Mouse (Mus musculus) C2C12 (cell line): ENCODE measurements at regions not wholly inside any gene's neighbourhood (a gene's known extent, or its start where the extent isn't known, plus 50 kb on each side); places are given as distances from the start of the nearest gene placed in this dataset.

ENCODE experiments used
- H3K27me3 ChIP-seq: one replicate; pipeline ENCODE4 v1.6.1; 2011; ENCODE audit not compliant: control insufficient read depth, insufficient read depth, insufficient read length
- H3K36me3 ChIP-seq: one replicate; pipeline ENCODE4 v1.6.1; 2011; ENCODE audit not compliant: control insufficient read depth, insufficient read depth
- H3K4me3 ChIP-seq: one replicate; pipeline ENCODE4 v1.5.1; 2011; ENCODE audit warnings: mild to moderate bottlenecking, control low read depth; ENCODE audit not compliant: poor library complexity, insufficient read depth, severe bottlenecking
- H3K79me2 ChIP-seq: one replicate; pipeline ENCODE4 v1.6.1; 2011; ENCODE audit not compliant: control insufficient read depth, insufficient read depth
- H3K79me3 ChIP-seq: one replicate; pipeline ENCODE4 v1.6.1; 2011; ENCODE audit warnings: low read depth, control low read depth
- H3ac ChIP-seq: one replicate; pipeline ENCODE3; 2011; ENCODE audit warnings: low read depth; ENCODE audit not compliant: control insufficient read depth, insufficient read length
- CEBPB ChIP-seq: IDR thresholded peaks from one replicate; pipeline ENCODE4 v1.6.1; 2011; ENCODE audit warnings: low read depth, mild to moderate bottlenecking, control low read depth, moderate library complexity
- CTCF ChIP-seq: IDR thresholded peaks from one replicate; pipeline ENCODE4 v1.5.1; 2011; ENCODE audit not compliant: control insufficient read depth, insufficient read depth, insufficient read length
- FOSL1 ChIP-seq: IDR thresholded peaks from one replicate; pipeline ENCODE4 v1.8.0; 2011; ENCODE audit warnings: mild to moderate bottlenecking, low read length; ENCODE audit not compliant: poor library complexity, insufficient read depth, severe bottlenecking
- MAX ChIP-seq: IDR thresholded peaks from one replicate; pipeline ENCODE4 v1.6.1; 2011; ENCODE audit warnings: mild to moderate bottlenecking, control low read depth
- MYOD1 ChIP-seq: IDR thresholded peaks from one replicate; pipeline ENCODE4 v1.6.1; 2011; ENCODE audit warnings: low read depth; ENCODE audit not compliant: control insufficient read depth, insufficient read length
- MYOG ChIP-seq: IDR thresholded peaks from one replicate; pipeline ENCODE4 v1.6.1; 2011; ENCODE audit not compliant: control insufficient read depth, insufficient read length; ENCODE audit errors: extremely low read depth
- USF1 ChIP-seq: IDR thresholded peaks from one replicate; pipeline ENCODE4 v1.6.1; 2011; ENCODE audit warnings: low read depth, mild to moderate bottlenecking, control low read depth, moderate library complexity

GRCm38 (mm10) chr19:26140647-26141046 is 464.2 kb upstream of the Smarca2 start:
- no peaks in the 10 kb centered on the region for H3K27me3 ChIP-seq
- H3K79me2 ChIP-seq, result no peaks in the 10 kb centered on the region
- H3K4me3 ChIP-seq, result no peak overlapping the region
- no peak overlapping the region for H3ac ChIP-seq
- no peaks in the 10 kb centered on the region for H3K79me3 ChIP-seq
- TF ChIP-seq CEBPB (no peak), MYOD1 (no peak), MYOG (no peak), MAX (no peak), FOSL1 (no peak)
- no peaks in the 10 kb centered on the region for H3K36me3 ChIP-seq

- Histone ChIP-seq H3K36me3 (no peaks in the 10 kb centered on the region), H3K4me3 (no peak overlapping the region), H3K27me3 (no peaks in the 10 kb centered on the region), H3K79me3 (no peaks in the 10 kb centered on the region), H3ac (no peak overlapping the region), H3K79me2 (no peaks in the 10 kb centered on the region)
- TF ChIP-seq CTCF (no peak), FOSL1 (no peak), USF1 (no peak), MAX (no peak), MYOD1 (no peak), CEBPB (no peak), MYOG (no peak)
Observed at GRCm38 (mm10) chr19:26143539-26143938, 461.3 kb upstream of the Smarca2 start.

- Histone ChIP-seq H3K79me3 (no peaks in the 10 kb centered on the region), H3K27me3 (no peaks in the 10 kb centered on the region), H3K36me3 (no peaks in the 10 kb centered on the region), H3ac (no peak overlapping the region), H3K4me3 (no peak overlapping the region), H3K79me2 (no peaks in the 10 kb centered on the region)
- no peak for TF ChIP-seq FOSL1
- no peak for TF ChIP-seq USF1
- TF ChIP-seq CEBPB, result no peak
- no peak for TF ChIP-seq CTCF
- TF ChIP-seq MAX, result no peak
- no peak for TF ChIP-seq MYOD1
- TF ChIP-seq MYOG, result no peak
Observed at GRCm38 (mm10) chr19:26151216-26151615, 453.6 kb upstream of the Smarca2 start.

GRCm38 (mm10) chr19:26164993-26165392 is 439.9 kb upstream of the Smarca2 start:
- Histone ChIP-seq H3ac (no peak overlapping the region), H3K27me3 (no peaks in the 10 kb centered on the region), H3K79me3 (no peaks in the 10 kb centered on the region), H3K79me2 (no peaks in the 10 kb centered on the region), H3K36me3 (no peaks in the 10 kb centered on the region), H3K4me3 (no peak overlapping the region)
- TF ChIP-seq USF1 (no peak), CEBPB (no peak), MYOG (no peak), MAX (no peak), CTCF (no peak), MYOD1 (no peak), FOSL1 (no peak)

GRCm38 (mm10) chr19:26181774-26182173 is 423.1 kb upstream of the Smarca2 start:
- TF ChIP-seq MAX (no peak), FOSL1 (no peak), MYOD1 (no peak), CTCF (no peak), CEBPB (no peak), MYOG (no peak), USF1 (no peak)
- Histone ChIP-seq H3K79me3 (no peaks in the 10 kb centered on the region), H3K79me2 (no peaks in the 10 kb centered on the region), H3K4me3 (no peak overlapping the region), H3K27me3 (no peaks in the 10 kb centered on the region), H3ac (no peak overlapping the region), H3K36me3 (no peaks in the 10 kb centered on the region)

GRCm38 (mm10) chr19:26185012-26185411 is 419.8 kb upstream of the Smarca2 start:
- TF ChIP-seq CEBPB (no peak), FOSL1 (no peak), USF1 (no peak), MYOG (no peak), MAX (no peak), CTCF (no peak), MYOD1 (no peak)
- no peaks in the 10 kb centered on the region for H3K27me3 ChIP-seq
- H3K79me2 ChIP-seq, result no peaks in the 10 kb centered on the region

More at GRCm38 (mm10) chr19:26185012-26185411, 419.8 kb upstream of the Smarca2 start:
- H3ac ChIP-seq, result no peak overlapping the region
- no peaks in the 10 kb centered on the region for H3K79me3 ChIP-seq
- no peak overlapping the region for H3K4me3 ChIP-seq
- H3K36me3 ChIP-seq, result no peaks in the 10 kb centered on the region
